Mouse (Mus musculus): Measurements from ENCODE around the gene Coq10a. TPM values are rescaled to one million over a fixed set of nuclear protein-coding genes. Genes with fewer than 3 reads are reported as not detected.

Gene Coq10a
- polyA plus RNA-seq, 1 experiment from 2014 or later, result 9.1 TPM

DNA sequence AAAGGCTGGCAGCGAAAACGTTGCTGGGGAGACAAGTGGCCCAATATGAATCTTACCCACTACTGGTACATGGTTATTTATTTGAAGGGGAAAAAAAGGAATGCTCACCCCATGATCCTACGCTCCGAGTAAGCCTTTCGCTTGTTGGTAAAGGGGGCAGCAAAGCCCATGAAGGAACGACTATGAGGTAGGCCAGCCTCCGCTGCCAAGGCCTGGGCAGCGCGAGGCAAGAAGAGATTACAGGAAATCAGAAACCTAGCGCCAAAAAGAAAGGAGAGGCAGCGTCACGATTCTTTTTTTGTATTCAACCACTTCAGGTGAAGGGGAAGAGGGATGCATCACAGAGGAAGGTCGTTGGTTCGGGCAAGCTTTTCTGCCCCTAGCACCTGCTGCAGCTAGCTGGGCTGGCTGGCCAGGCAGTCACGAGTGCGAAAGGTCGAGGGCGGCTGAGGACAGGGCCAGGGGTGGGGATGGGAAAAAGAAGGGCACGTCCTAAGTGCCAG, 847 bp downstream of the Coq10a start:
- H3K9me3 ChIP-seq (replicated peaks), result no peaks in the 10 kb centered on the region
- peak overlapping the region; percentile 88 for H3K27ac ChIP-seq
- DNase-seq (ENCODE audit: low spot score), result no peak
- WGBS, result 20% methylated on average over 19 of the region's 19 CpGs
- peak overlapping the region; percentile 82 for H3K4me3 ChIP-seq
- H3K4me1 ChIP-seq, result peaks cover 33% of the 10 kb centered on the region
- H3K36me3 ChIP-seq, result peaks cover 26% of the 10 kb centered on the region
- no peaks in the 10 kb centered on the region for H3K27me3 ChIP-seq (ENCODE audit: low read depth, poor library complexity, severe bottlenecking)

DNA sequence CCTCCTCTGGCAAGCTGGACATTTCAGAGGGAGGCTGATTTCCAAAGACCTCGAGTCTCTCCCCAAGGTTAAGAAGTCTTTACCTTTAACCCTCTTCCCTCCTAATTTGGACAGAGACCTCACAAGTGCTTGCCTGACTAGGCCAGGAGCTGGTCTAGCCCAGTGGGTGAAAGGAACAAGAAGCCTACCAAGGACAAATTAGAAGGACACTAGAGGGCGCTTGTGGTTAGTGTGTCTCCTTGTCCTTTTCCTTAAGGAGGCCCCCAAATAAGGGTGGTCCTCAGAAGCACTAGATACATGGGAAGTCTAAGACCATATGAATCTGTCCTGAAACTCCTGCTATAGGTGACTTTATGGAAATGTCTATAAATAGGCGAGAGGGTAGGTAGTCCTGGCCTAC, 6.2 kb downstream of the Coq10a start:
- Histone ChIP-seq H3K36me3 (peaks cover 80% of the 10 kb centered on the region), H3K4me3 (no peak overlapping the region), H3K27me3 (ENCODE audit: low read depth, poor library complexity, severe bottlenecking) (no peaks in the 10 kb centered on the region), H3K9me3 (replicated peaks) (no peaks in the 10 kb centered on the region), H3K4me1 (0 out of 2 replicates have a peak, but pooled peaks cover 2% of the 10 kb centered on the region), H3K27ac (no peak overlapping the region)
- WGBS, result 57% methylated on average over 3 of the region's 3 CpGs
- no peak for DNase-seq (ENCODE audit: low spot score)

DNA sequence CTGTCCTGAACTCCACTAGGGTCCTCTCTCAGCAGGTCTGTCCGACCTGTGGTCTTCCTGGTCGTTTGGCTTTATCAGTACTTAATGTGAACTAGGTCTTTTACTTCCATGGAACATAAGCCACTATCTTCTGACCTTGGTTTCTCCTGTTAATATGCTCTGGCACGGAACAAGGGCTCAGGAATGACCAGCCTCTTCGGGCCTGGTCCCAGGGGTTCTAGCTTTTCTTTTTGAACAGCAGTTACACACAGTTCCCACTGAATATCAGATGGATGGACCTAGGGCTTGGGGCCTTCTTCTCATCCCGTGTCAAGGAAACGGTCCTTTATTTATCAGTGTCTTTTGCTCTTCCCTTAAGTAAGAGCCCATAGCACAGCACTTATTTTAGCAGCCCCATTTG, 7.0 kb downstream of the Coq10a start:
- Histone ChIP-seq H3K9me3 (replicated peaks) (no peaks in the 10 kb centered on the region), H3K4me3 (no peak overlapping the region), H3K27ac (no peak overlapping the region), H3K36me3 (peaks cover 87% of the 10 kb centered on the region), H3K4me1 (no peaks in the 10 kb centered on the region), H3K27me3 (ENCODE audit: low read depth, poor library complexity, severe bottlenecking) (no peaks in the 10 kb centered on the region)
- DNase-seq (ENCODE audit: low spot score), result no peak
- 90% methylated on average over 6 of the region's 6 CpGs for WGBS

DNA sequence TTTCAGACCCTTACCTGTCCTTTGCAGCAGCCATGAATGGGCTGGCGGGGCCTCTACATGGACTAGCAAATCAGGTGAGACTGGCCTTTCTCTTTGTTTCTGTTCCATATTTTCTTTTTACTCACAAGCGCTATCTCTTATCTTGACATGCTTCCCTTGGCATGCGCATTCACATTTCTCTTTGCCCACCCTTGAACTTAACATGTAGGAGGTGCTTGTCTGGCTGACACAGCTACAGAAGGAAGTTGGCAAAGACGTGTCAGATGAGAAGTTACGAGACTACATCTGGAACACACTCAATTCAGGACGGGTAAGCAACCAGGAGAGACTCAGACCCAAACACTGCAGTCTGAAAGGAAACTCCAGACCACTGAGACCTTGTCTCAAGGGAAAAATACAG, 9.6 kb downstream of the Coq10a start:
- Histone ChIP-seq H3K4me3 (no peak overlapping the region), H3K27me3 (ENCODE audit: low read depth, poor library complexity, severe bottlenecking) (no peaks in the 10 kb centered on the region), H3K4me1 (no peaks in the 10 kb centered on the region), H3K9me3 (replicated peaks) (no peaks in the 10 kb centered on the region), H3K27ac (no peak overlapping the region), H3K36me3 (peaks cover 96% of the 10 kb centered on the region)
- WGBS, result 93% methylated on average over 6 of the region's 6 CpGs
- no peak for DNase-seq (ENCODE audit: low spot score)

DNA sequence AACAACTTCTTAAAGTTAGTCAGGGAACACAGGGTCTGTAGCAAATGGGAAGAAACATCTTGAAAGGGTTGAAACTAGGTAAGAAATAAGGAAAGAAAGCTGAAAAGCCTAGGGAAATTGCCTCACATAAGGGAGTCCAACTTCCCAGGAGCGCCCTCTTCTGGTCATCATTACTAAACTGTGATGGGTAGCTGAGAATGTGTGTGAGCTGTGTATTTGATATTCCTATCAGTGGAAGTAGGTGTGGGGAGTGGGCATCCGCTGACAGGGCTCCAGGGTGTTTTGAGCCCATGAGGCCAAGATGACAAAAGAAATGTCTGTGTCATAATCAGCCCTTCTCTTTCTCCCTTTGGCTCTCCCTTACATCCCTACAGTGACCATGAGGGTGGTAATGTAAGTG, 10.0 kb downstream of the Coq10a start:
- H3K27ac ChIP-seq, result no peak overlapping the region
- 55% methylated on average over 2 of the region's 2 CpGs for WGBS
- no peak overlapping the region for H3K4me3 ChIP-seq
- H3K27me3 ChIP-seq (ENCODE audit: low read depth, poor library complexity, severe bottlenecking), result no peaks in the 10 kb centered on the region
- no peak for DNase-seq (ENCODE audit: low spot score)
- H3K36me3 ChIP-seq, result peaks cover 97% of the 10 kb centered on the region
- no peaks in the 10 kb centered on the region for H3K9me3 ChIP-seq (replicated peaks)
- no peaks in the 10 kb centered on the region for H3K4me1 ChIP-seq

DNA sequence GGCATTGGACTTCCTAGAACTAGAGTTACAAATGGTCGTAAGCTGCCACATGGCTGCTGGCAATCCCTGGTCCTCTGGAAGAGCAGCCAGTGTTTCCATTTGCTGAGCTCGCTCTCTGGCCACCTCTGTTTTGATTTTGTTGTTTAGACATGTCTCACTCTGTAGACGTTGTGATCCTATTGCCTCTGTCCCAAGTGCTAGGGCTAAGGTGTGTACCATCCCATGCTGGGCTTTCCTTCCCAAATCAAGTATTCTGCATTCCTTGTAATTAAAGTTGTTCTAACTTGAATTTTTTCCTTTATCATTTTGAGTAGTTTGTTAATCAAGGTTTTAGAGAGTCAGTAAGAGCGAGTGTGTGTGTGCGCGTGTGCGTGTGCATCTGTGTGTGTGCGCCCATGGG, 21.3 kb downstream of the Coq10a start:
- DNase-seq (ENCODE audit: low spot score), result no peak
- WGBS, result 95% methylated on average over 8 of the region's 8 CpGs
- no peaks in the 10 kb centered on the region for H3K9me3 ChIP-seq (replicated peaks)
- H3K27me3 ChIP-seq (ENCODE audit: low read depth, poor library complexity, severe bottlenecking), result no peaks in the 10 kb centered on the region
- H3K4me3 ChIP-seq, result no peak overlapping the region
- H3K36me3 ChIP-seq, result peaks cover 58% of the 10 kb centered on the region
- H3K4me1 ChIP-seq, result no peaks in the 10 kb centered on the region
- H3K27ac ChIP-seq, result no peak overlapping the region

DNA sequence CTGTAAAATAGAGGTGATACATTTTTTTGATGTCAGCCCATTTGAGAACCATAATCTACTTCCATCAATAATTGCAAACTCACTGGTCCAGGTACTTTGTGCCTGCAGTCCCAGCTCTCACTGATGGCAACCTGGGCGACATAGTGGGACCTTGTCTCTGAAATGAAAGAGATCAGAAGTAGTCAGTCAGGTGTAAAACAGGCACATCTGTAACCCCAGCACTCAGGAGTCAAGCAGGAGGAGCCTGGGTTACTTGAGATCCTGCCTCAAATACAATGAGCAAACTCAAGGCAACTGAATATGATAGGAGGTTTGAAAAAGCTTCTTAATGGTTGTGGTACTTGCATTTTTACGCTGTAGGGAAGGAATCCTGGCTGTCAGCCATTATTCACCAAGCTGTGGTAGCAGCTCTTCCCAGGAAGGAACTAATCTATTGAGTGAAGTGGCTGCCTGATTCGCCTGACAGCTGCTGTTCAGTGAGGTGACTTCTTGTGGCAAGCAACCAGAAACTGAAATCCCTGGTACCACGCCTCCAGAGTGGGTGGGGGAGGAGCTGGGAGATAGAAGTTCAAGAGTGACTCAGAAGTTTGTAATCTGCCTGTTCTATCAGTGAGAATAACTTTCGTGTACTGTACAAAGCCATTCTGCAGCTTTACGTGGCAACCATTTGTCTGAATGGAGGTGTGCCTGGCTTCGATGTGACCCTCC, 24.1 kb downstream of the Coq10a start:
- Histone ChIP-seq H3K27ac (no peak overlapping the region), H3K36me3 (peaks cover 52% of the 10 kb centered on the region)

DNA sequence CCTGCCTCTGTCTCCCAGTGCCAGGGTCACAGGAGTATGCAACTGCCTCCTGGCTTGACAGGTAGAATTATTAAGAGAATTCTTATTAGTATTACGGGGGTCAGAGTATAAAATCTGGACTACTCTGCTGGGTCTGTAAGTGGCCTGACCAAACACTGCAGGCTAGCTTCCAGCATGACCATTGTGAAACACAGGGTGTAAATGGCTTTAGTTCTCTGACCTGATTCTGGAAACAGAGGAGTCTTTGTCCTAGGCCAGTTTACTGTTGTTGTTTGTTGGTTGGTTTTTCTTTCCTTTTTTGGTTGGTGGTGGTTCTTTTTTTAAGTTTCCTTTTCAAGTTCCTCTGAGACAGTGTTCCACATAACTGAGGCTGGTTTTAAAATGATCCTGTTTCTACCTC, 25.4 kb downstream of the Coq10a start:
- no peak for DNase-seq (ENCODE audit: low spot score)
- 91% methylated on average over 1 of the region's 1 CpGs for whole genome bisulfite sequencing
- Histone ChIP-seq H3K9me3 (replicated peaks) (no peaks in the 10 kb centered on the region), H3K27ac (no peak overlapping the region), H3K36me3 (peaks cover 48% of the 10 kb centered on the region), H3K4me1 (peaks cover 11% of the 10 kb centered on the region), H3K4me3 (no peak overlapping the region), H3K27me3 (ENCODE audit: low read depth, poor library complexity, severe bottlenecking) (no peaks in the 10 kb centered on the region)

More for the DNA sequence above, 24.1 kb downstream of the Coq10a start:
- WGBS, result 78% methylated on average over 7 of the region's 7 CpGs
- Histone ChIP-seq H3K9me3 (replicated peaks) (no peaks in the 10 kb centered on the region), H3K4me3 (no peak overlapping the region), H3K27me3 (ENCODE audit: low read depth, poor library complexity, severe bottlenecking) (no peaks in the 10 kb centered on the region), H3K4me1 (no peaks in the 10 kb centered on the region)
- DNase-seq (ENCODE audit: low spot score), result no peak

DNA sequence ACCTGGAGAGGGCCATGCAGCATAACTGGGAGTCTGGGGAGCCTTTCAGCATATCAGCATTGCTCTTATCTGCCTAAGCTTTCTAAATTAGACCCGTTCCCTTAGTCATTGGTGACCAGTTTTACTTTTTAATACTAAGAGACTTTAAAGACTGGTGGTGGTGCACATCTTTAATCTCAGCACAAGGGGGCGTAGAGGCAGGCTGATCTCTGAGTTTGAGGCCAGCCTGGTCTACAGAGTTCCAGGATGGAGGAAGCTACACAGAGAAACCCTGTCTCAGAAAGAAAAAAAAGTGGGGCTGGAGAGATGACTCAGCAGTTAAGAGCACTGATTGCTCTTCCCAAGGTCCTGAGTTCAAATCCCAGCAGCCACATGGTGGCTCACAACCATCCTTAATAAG, 28.5 kb downstream of the Coq10a start:
- Histone ChIP-seq H3K36me3 (peaks cover 42% of the 10 kb centered on the region), H3K27me3 (ENCODE audit: low read depth, poor library complexity, severe bottlenecking) (no peaks in the 10 kb centered on the region), H3K9me3 (replicated peaks) (no peaks in the 10 kb centered on the region), H3K4me3 (no peak overlapping the region), H3K4me1 (peaks cover 22% of the 10 kb centered on the region), H3K27ac (no peak overlapping the region)
- WGBS, result 89% methylated on average over 2 of the region's 2 CpGs
- DNase-seq (ENCODE audit: low spot score), result no peak

DNA sequence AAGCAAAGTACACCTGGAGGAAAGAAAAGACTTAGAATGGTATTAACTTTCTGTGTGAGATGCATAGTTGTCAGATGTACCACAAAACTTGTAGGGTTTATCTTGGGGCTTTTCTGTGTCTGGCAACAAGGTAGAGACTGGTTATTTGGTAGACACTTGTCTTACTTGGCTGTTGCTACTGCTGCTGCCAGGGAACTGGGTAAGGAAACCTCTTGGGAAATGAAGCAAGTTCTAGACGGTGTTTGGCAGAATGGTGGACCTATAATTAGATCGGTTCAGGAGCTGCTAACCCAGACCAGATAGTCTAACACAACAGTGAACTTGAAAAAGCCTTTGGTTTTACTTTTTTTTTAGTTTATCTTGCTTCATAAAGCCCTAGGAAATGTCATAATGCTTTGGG, 29.8 kb downstream of the Coq10a start:
- H3K4me1 ChIP-seq, result peaks cover 22% of the 10 kb centered on the region
- H3K36me3 ChIP-seq, result peaks cover 40% of the 10 kb centered on the region
- H3K9me3 ChIP-seq (replicated peaks), result no peaks in the 10 kb centered on the region
- H3K4me3 ChIP-seq, result peak overlapping the region; percentile 96
- H3K27ac ChIP-seq, result no peak overlapping the region
- DNase-seq (ENCODE audit: low spot score), result no peak
- no peaks in the 10 kb centered on the region for H3K27me3 ChIP-seq (ENCODE audit: low read depth, poor library complexity, severe bottlenecking)
- WGBS, result 85% methylated on average over 2 of the region's 2 CpGs

DNA sequence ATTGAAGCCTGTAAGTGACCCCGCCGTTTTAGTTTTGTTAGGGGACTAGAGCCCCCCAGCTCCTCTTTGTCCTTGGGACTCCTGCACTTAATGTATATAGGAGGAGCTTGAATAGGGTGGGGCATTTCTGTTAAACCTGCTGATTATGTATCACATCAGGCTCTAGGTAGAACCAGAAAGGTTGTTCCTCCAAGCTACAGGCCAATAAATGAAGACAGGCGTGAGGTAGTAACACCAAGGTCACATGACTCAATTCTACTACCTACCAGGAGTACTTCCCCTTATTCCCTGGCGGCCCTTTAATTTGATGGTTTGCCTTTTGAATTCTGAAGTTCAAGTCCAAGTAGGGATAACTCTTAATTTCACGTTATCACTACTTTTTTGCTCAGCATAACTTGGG, 30.4 kb downstream of the Coq10a start:
- 27% methylated on average over 5 of the region's 5 CpGs for WGBS
- Histone ChIP-seq H3K4me3 (peak overlapping the region; percentile 96), H3K9me3 (replicated peaks) (no peaks in the 10 kb centered on the region), H3K27me3 (ENCODE audit: low read depth, poor library complexity, severe bottlenecking) (no peaks in the 10 kb centered on the region), H3K4me1 (peaks cover 22% of the 10 kb centered on the region), H3K36me3 (peaks cover 36% of the 10 kb centered on the region), H3K27ac (peak overlapping the region; percentile 90)
- DNase-seq (ENCODE audit: low spot score), result no peak

DNA sequence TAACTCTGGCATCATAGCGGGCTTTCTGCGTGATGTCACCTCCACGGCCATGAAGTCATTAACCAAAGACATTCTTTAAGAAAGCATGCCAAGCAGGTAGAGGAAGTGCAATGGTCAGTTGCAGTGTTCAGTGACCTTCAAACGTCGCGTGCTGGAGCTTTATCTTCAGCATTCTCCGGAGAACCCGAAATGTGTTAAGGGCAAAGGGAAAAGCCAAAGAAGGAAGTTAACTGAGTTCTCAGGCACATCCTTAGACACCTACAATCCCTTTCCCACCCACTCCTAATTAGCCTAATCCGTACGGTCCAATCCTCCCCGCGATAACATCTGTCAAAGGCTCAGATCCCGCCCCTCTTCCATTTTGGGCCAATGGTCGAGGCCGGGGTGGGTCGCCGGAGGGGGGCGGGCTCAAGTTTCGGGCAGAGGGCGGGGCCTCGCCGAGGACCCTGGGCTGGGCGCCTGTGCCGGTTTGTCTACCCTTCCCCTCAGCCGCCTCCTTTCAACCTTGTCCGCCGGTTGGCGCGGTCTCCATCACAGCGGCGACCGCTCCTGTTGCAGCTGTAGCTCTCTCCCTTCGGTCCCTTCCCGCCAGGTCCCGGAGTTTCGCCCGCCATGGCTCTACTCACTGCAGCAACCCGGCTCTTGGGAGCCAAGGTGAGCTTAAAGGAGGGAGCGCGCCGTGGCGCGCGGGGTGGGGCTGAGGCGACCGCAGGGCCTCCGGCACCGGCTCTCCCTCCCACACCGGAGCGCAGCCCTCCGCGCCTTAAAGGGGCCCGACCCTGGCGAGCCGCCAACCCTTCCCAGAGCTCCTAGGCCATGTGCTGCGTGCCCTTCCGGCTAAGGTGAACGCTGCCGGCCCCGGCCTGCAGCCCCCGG, 31.3 kb downstream of the Coq10a start, which contains the start of gene Cs:
Gene Cs (plus strand): TSS at position 429 of the 876 bp plus-strand sequence.
- peaks cover 28% of the 10 kb centered on the region for H3K36me3 ChIP-seq
- H3K27ac ChIP-seq, result peak within 1 kb of the TSS; percentile 90
- H3K9me3 ChIP-seq (replicated peaks), result no peaks in the 10 kb centered on the region
- peak; percentile 97 for DNase-seq (ENCODE audit: low spot score)
- 2% methylated on average over 61 of the region's 61 CpGs for WGBS
- H3K4me3 ChIP-seq, result peak within 1 kb of the TSS; percentile 96
- H3K4me1 ChIP-seq, result peaks cover 22% of the 10 kb centered on the region
- no peaks in the 10 kb centered on the region for H3K27me3 ChIP-seq (ENCODE audit: low read depth, poor library complexity, severe bottlenecking)

DNA sequence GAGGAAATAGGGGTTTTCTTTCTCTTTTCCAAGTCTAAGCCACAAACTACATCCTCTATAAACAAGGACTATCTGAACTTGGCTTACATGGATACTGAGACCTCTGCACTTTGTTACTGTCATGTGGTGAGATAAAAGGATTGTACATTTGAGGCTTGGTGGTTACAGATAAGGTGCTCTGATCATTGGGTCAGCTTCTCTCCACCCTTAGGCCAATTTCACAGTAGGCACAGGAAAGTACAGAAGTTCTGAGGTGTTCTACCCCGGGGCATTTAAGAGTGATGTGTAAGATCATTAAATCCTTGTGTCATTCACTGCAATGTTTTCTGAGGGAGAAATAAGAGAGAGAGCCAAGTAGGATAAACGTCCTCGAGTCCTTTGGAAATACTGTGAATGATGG, 32.2 kb downstream of the Coq10a start:
- DNase-seq (ENCODE audit: low spot score), result no peak
- Histone ChIP-seq H3K27ac (peak overlapping the region; percentile 90; the same call in 1 of the 2 replicates), H3K9me3 (replicated peaks) (no peaks in the 10 kb centered on the region), H3K27me3 (ENCODE audit: low read depth, poor library complexity, severe bottlenecking) (no peaks in the 10 kb centered on the region), H3K4me1 (peaks cover 22% of the 10 kb centered on the region), H3K4me3 (peak overlapping the region; percentile 96), H3K36me3 (peaks cover 20% of the 10 kb centered on the region)
- 86% methylated on average over 3 of the region's 3 CpGs for WGBS

Data from limb, embryonic 10.5 days (tissue).